Mouse (Mus musculus) fibroblast of lung, adult 2 months (primary cell): ENCODE results near the gene Olfr1198.

Experiments used
- DNase-seq: peaks from one replicate; pipeline ENCODE4 v3.0.0-alpha.2; 2011; ENCODE audit warnings: low read depth

The Olfr1198 gene

GRCm38 (mm10) chr2:88751270-88751669 lies at the start of gene Olfr1198:
Gene Olfr1198 (minus strand): TSS chr2:88751370.
- DNase-seq = no peak

GRCm38 (mm10) chr2:88792736-88793135 lies 41.6 kb upstream of the Olfr1198 start, which contains the start of gene Olfr1201:
Gene Olfr1201 (plus strand): TSS chr2:88793036.
- DNase-seq = no peak

- no peak for DNase-seq
These were observed 19.2 kb upstream of the Olfr1198 start, which contains the start of gene Olfr1200 for GRCm38 (mm10) chr2:88770388-88770787. Gene Olfr1200 (minus strand): TSS chr2:88770488.

GRCm38 (mm10) chr2:88760369-88760768 lies 9.2 kb upstream of the Olfr1198 start, which contains the start of gene Olfr1199:
Gene Olfr1199 (minus strand): TSS chr2:88760469.
- no peak for DNase-seq

GRCm38 (mm10) chr2:88743379-88743778 lies 7.8 kb downstream of the Olfr1198 start:
- DNase-seq = no peak

- no peak for DNase-seq
These were observed 18.9 kb downstream of the Olfr1198 start, which contains the start of gene Olfr1197 for GRCm38 (mm10) chr2:88732266-88732665. Gene Olfr1197 (minus strand): TSS chr2:88732366.

- DNase-seq = no peak
These were observed 46.7 kb downstream of the Olfr1198 start, which contains the start of gene Olfr1196 for GRCm38 (mm10) chr2:88704497-88704896. Gene Olfr1196 (minus strand): TSS chr2:88704597.
